Mouse (Mus musculus) megakaryocyte progenitor cell, adult 5-6 weeks (primary cell): ENCODE measurements around the gene Ttc23. TPM values are rescaled to one million over a fixed set of nuclear protein-coding genes. Genes with fewer than 3 reads are reported as not detected.
A peak's percentile ranks its signal among the peaks of the same experiment; 100 is the strongest.

Source experiments
- ATAC-seq: replicated peaks from 2 replicates; pipeline ENCODE4 v1.8.0; 2016; ENCODE audit warnings: mild to moderate bottlenecking, moderate TSS enrichment, inconsistent platforms; ENCODE audit not compliant: poor library complexity
- total RNA-seq, 2 experiments: library from RNA; stranded (forward) in 1 of 2; stranded (reverse) in 1 of 2; fragments of 157-497, 149-512 nt in 1 of 2; fragments of 200-1000 nt in 1 of 2; gene quantifications; 2 replicates each; pipeline versions ENCODE4 v1.2.3 to v1.2.4; 2015 to 2017

Ttc23 gene
- total RNA-seq, 2 experiments from 2014 or later, result 1.8 to 2.9 TPM

DNA sequence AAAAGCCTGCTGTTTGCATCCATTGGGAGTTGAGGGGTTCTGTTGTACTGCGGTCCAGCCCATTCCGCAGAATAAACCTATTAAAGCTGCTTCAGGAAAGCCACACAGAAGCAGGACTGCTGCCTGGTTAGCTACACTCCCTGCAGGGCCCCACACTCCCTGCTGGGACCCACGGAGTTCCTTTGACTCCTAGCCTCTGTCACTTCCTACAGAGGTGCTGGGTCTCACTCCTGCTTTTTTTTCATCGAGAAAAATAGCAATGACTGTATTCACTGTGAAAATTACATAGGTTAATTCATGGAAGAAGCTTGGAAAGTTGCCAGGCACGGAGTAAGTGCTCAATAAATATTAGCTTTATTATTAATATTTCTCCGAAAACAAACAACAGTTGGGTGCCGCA is 146.2 kb downstream of the Ttc23 start:
- ATAC-seq, result no peak

DNA sequence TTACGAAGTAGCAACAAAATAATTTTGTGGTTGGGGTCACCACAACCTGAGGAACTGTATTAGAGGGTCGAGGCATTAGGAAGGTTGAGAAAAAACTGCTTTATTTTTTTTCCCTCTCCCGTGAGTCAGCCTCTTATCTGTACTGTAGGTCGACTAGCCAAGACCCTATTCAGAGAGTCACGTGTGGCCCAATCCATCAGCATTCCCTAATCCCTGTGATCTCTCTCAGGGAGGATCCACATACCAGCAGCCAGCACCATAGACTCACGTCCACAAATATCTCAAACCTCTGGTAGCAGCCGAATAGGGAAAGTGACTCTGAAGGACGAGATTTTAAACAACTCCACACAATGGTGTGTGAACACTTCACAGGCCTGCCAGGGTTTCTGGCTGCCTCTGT is 149.9 kb downstream of the Ttc23 start:
- ATAC-seq, result no peak

DNA sequence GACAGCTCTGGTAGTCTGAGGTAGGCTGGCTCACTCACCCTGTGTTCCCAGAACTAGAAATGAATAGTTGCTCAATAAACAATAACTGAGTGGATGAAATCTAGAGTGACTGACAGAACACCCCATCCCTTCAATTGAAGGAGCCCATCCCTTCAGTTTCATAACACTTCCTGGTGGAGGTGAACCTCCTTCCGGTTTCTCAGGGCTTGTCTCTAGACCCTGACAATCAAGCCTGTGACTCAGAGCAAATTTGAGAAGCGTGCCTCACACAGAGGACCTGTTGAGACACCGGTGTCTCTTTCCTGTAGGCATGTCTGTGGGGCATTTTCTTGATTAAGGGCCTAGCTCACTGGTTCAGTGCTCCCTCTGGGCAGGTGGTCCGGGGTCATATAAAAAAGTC is 151.3 kb downstream of the Ttc23 start:
- ATAC-seq, result peak; percentile 80

- ATAC-seq, result no peak
Measured at GRCm38 (mm10) chr7:67800547-67800946, 153.3 kb downstream of the Ttc23 start.

DNA sequence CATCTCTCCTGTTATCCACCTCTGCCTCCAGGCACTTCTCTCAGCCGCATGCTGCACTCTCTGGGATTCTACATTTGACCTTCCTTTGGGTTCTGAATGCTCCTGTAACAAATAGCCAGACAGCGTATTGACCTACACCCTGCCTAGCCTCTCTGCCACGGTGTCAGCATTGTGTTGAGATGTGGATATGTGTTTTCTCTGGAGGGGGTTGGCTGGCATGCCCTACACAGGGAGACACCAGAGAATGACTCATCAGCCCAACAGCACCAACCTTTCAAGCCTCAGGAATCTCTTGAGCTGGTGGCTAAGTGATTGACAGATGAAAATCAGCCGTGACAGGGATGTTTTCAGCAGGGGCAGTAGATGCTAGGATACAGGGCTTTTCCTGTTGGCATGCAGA is 153.8 kb downstream of the Ttc23 start:
- ATAC-seq, result no peak

- peak; percentile 80 for ATAC-seq
Measured at GRCm38 (mm10) chr7:67803015-67803856, 156.0 kb downstream of the Ttc23 start.

DNA sequence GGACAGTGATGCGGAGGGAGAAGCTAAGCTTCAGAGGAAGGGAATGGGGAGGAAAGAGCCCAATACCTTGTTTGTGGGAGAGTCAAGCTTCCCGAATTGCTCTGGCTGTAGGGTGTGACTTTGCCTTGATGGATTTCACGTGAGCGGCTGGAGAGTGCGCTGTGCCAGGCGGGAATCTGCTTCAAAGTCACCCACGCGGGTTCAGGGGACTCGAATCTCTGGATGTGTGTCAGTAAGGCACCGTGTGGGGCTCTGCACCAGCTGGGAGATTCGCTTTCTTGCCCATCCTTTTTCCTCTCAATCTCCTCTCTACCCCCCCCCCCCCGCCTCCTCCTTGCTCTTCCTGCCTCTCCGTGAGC is 156.6 kb downstream of the Ttc23 start:
- ATAC-seq, result 0 out of 2 replicates have a peak, but pooled peaks have one; percentile 6

Other genes starting within 250 kb of the Ttc23 start
- 6.2 and 9.6 TPM in 2 replicates for gene Lrrc28, start 2.1 kb upstream of the Ttc23 start, total RNA-seq (2015)
- 15.3 and 16.9 TPM in 2 replicates for gene Lrrc28, start 2.1 kb upstream of the Ttc23 start, total RNA-seq (2017)
- not detected in 2 replicates for gene Synm, start 112.3 kb downstream of the Ttc23 start, total RNA-seq (2015)
- gene Synm, start 112.3 kb downstream of the Ttc23 start, total RNA-seq (2017), result not detected in 2 replicates